Mouse (Mus musculus): ENCODE measurements around the gene Aldh3b2. TPM values are rescaled to one million over a fixed set of nuclear protein-coding genes. Genes with fewer than 3 reads are reported as not detected.

Gene Aldh3b2
- total RNA-seq (2015; ENCODE audit: low replicate concordance), result 1.3 and 6.5 TPM in 2 replicates
- 1.1 and 2.4 TPM in 2 replicates for total RNA-seq (2017; ENCODE audit: low replicate concordance)

GRCm38 (mm10) chr19:3972229-3972628 is at the start of gene Aldh3b2:
Aldh3b2 (plus strand) TSS chr19:3972328.
- peak; percentile 90 for ATAC-seq (replicated peaks; ENCODE audit: low FRiP score, poor library complexity, severe bottlenecking)

- ATAC-seq (replicated peaks; ENCODE audit: low FRiP score, poor library complexity, severe bottlenecking), result no peak
Observed at GRCm38 (mm10) chr19:3922661-3923371, 49.3 kb upstream of the Aldh3b2 start.

GRCm38 (mm10) chr19:3923586-3923985 is 48.5 kb upstream of the Aldh3b2 start:
- ATAC-seq (replicated peaks; ENCODE audit: low FRiP score, poor library complexity, severe bottlenecking), result no peak

- ATAC-seq (replicated peaks; ENCODE audit: low FRiP score, poor library complexity, severe bottlenecking), result no peak
Observed at GRCm38 (mm10) chr19:3924190-3924589, 47.9 kb upstream of the Aldh3b2 start.

- no peak for ATAC-seq (replicated peaks; ENCODE audit: low FRiP score, poor library complexity, severe bottlenecking)
Observed at GRCm38 (mm10) chr19:3924868-3925267, 47.3 kb upstream of the Aldh3b2 start.

- no peak for ATAC-seq (replicated peaks; ENCODE audit: low FRiP score, poor library complexity, severe bottlenecking)
Observed at GRCm38 (mm10) chr19:3925859-3926258, 46.3 kb upstream of the Aldh3b2 start.

- ATAC-seq (replicated peaks; ENCODE audit: low FRiP score, poor library complexity, severe bottlenecking), result no peak
Observed at GRCm38 (mm10) chr19:3926279-3926678, 45.8 kb upstream of the Aldh3b2 start.

- no peak for ATAC-seq (replicated peaks; ENCODE audit: low FRiP score, poor library complexity, severe bottlenecking)
Observed at GRCm38 (mm10) chr19:3926685-3927084, 45.4 kb upstream of the Aldh3b2 start.

- ATAC-seq (replicated peaks; ENCODE audit: low FRiP score, poor library complexity, severe bottlenecking), result no peak
Observed at GRCm38 (mm10) chr19:3927989-3928388, 44.1 kb upstream of the Aldh3b2 start.

- no peak for ATAC-seq (replicated peaks; ENCODE audit: low FRiP score, poor library complexity, severe bottlenecking)
Observed at GRCm38 (mm10) chr19:3928779-3929178, 43.3 kb upstream of the Aldh3b2 start.

GRCm38 (mm10) chr19:3929211-3929941 is 42.8 kb upstream of the Aldh3b2 start, which contains the start of gene Aldh3b1:
Aldh3b1 (minus strand) TSS chr19:3929808.
- ATAC-seq (replicated peaks; ENCODE audit: low FRiP score, poor library complexity, severe bottlenecking), result no peak

GRCm38 (mm10) chr19:3930262-3931057 is 41.7 kb upstream of the Aldh3b2 start:
- ATAC-seq (replicated peaks; ENCODE audit: low FRiP score, poor library complexity, severe bottlenecking), result no peak

GRCm38 (mm10) chr19:3931716-3932115 is 40.4 kb upstream of the Aldh3b2 start:
- no peak for ATAC-seq (replicated peaks; ENCODE audit: low FRiP score, poor library complexity, severe bottlenecking)

GRCm38 (mm10) chr19:3935032-3935895 is 36.9 kb upstream of the Aldh3b2 start, which contains the start of gene Unc93b1:
Unc93b1 (plus strand) TSS chr19:3935186.
- ATAC-seq (replicated peaks; ENCODE audit: low FRiP score, poor library complexity, severe bottlenecking), result no peak

- no peak for ATAC-seq (replicated peaks; ENCODE audit: low FRiP score, poor library complexity, severe bottlenecking)
Observed at GRCm38 (mm10) chr19:3935896-3936850, 36.0 kb upstream of the Aldh3b2 start.

GRCm38 (mm10) chr19:3942315-3942714 is 29.8 kb upstream of the Aldh3b2 start:
- no peak for ATAC-seq (replicated peaks; ENCODE audit: low FRiP score, poor library complexity, severe bottlenecking)

- peak; percentile 71 for ATAC-seq (replicated peaks; ENCODE audit: low FRiP score, poor library complexity, severe bottlenecking)
Observed at GRCm38 (mm10) chr19:3942986-3943735, 29.0 kb upstream of the Aldh3b2 start.

Measured in erythroid progenitor cell, adult 5-6 weeks (primary cell).